Mouse (Mus musculus) mesoderm, embryonic 11.5 days (tissue): ENCODE measurements at regions not wholly inside any gene's neighbourhood (a gene's known extent, or its start where the extent isn't known, plus 50 kb on each side); places are given as distances from the start of the nearest gene placed in this dataset.
"Not testable (repeated sequence)": the region's sequence is repeated elsewhere in the genome, so short reads cannot be mapped to it uniquely, and the experiment has no call there.

Source experiments
- DNase-seq: peaks from one replicate; pipeline ENCODE4 v3.0.0-alpha.2; 2012; ENCODE audit warnings: low read depth, low spot score

- DNase-seq: not testable (repeated sequence)
Measured at GRCm38 (mm10) chr14:19217916-19218315, 200.8 kb downstream of the Gm21738 start.

GRCm38 (mm10) chr14:19208507-19208906 is 210.2 kb downstream of the Gm21738 start:
- DNase-seq: no peak

- DNase-seq: not testable (repeated sequence)
Measured at GRCm38 (mm10) chr14:19180203-19180602, 238.5 kb downstream of the Gm21738 start.

GRCm38 (mm10) chr14:19178060-19178459 is 240.7 kb downstream of the Gm21738 start:
- not testable (repeated sequence) for DNase-seq

- DNase-seq: peak; percentile 24
Measured at GRCm38 (mm10) chr14:19175288-19175687, 243.4 kb downstream of the Gm21738 start.

- DNase-seq: not testable (repeated sequence)
Measured at GRCm38 (mm10) chr14:19170300-19171022, 248.3 kb downstream of the Gm21738 start.

- no peak for DNase-seq
Measured at GRCm38 (mm10) chr14:19166821-19167220, 251.9 kb downstream of the Gm21738 start.

GRCm38 (mm10) chr14:19139875-19140274 is 245.8 kb upstream of the Ube2e2 start:
- DNase-seq: not testable (repeated sequence)

- no peak for DNase-seq
Measured at GRCm38 (mm10) chr14:19131532-19131931, 237.5 kb upstream of the Ube2e2 start.
